Mouse (Mus musculus) embryonic facial prominence, embryonic 12.5 days (tissue): ENCODE data around the gene Ank. TPM values are rescaled to one million over a fixed set of nuclear protein-coding genes. Genes with fewer than 3 reads are reported as not detected.

Source experiments
- ATAC-seq: fragments of 200-750 bp; cut with Nextera tagmentation; 2 replicates; pipeline ENCODE4 v1.8.0; 2017; ENCODE audit not compliant: insufficient number of reproducible peaks, insufficient read depth, low FRiP score, low TSS enrichment
- H3K27ac ChIP-seq: fragments of 300-500 bp; sonication (generic); 2 replicates; pipeline ENCODE4 v1.5.1; 2016; ENCODE audit warnings: mild to moderate bottlenecking
- H3K27me3 ChIP-seq: fragments of 300-500 bp; sonication (generic); 2 replicates; pipeline ENCODE4 v1.6.1; 2016; ENCODE audit warnings: mild to moderate bottlenecking, moderate library complexity
- H3K36me3 ChIP-seq: fragments of 300-500 bp; sonication (generic); 2 replicates; pipeline ENCODE4 v1.6.1; 2016; ENCODE audit warnings: mild to moderate bottlenecking
- H3K4me1 ChIP-seq: fragments of 300-500 bp; sonication (generic); 2 replicates; pipeline ENCODE4 v1.6.1; 2016
- H3K4me2 ChIP-seq: fragments of 300-500 bp; sonication (generic); replicated peaks from 2 replicates; pipeline ENCODE4 v1.6.1; 2016; ENCODE audit warnings: mild to moderate bottlenecking, moderate library complexity
- H3K4me3 ChIP-seq: fragments of 300-500 bp; sonication (generic); 2 replicates; pipeline ENCODE4 v1.5.1; 2016; ENCODE audit warnings: mild to moderate bottlenecking
- H3K9ac ChIP-seq: fragments of 300-500 bp; sonication (generic); 2 replicates; pipeline ENCODE4 v1.6.1; 2016; ENCODE audit warnings: mild to moderate bottlenecking, moderate library complexity
- H3K9me3 ChIP-seq: fragments of 300-500 bp; sonication (generic); 2 replicates; pipeline ENCODE4 v1.6.1; 2016; ENCODE audit warnings: mild to moderate bottlenecking, moderate library complexity
- WGBS: fragments of 180-500 bp; shearing (Covaris S2); methylation state at CpG from one replicate; pipeline ENCODE4 v1.1.7; 2016; 5-methylcytosine and 5-hydroxymethylcytosine counted together
- polyA plus RNA-seq: library from polyadenylated mRNA; unstranded; fragments of >200 nt; fragmentation: Nextera tagmentation; extraction: Ambion mirVana; gene quantifications from 2 replicates; pipeline ENCODE4 v1.2.1, GENCODE M21; 2016

Gene Ank
- polyA plus RNA-seq, 1 experiment from 2014 or later = 9.7 TPM

- H3K9me3 ChIP-seq = no peaks in the 10 kb centered on the region
- no peak overlapping the region for H3K4me2 ChIP-seq
- WGBS = 72% methylated on average over 3 of the region's 3 CpGs
- no peak overlapping the region for H3K27ac ChIP-seq
- H3K27me3 ChIP-seq = no peaks in the 10 kb centered on the region
- peaks cover 15% of the 10 kb centered on the region for H3K4me1 ChIP-seq
- H3K36me3 ChIP-seq = peaks cover 30% of the 10 kb centered on the region; the same call in 1 of the 2 replicates
- no peak overlapping the region for H3K9ac ChIP-seq
- H3K4me3 ChIP-seq = no peak overlapping the region
- no peak for ATAC-seq
Measured at GRCm38 (mm10) chr15:27596463-27597140, 130.1 kb downstream of the Ank start.

- no peak overlapping the region for H3K9ac ChIP-seq
- H3K27me3 ChIP-seq = no peaks in the 10 kb centered on the region
- 83% methylated on average over 4 of the region's 4 CpGs for WGBS
- ATAC-seq = no peak
- H3K27ac ChIP-seq = no peak overlapping the region
- no peak overlapping the region for H3K4me2 ChIP-seq
- peaks cover 30% of the 10 kb centered on the region; the same call in 1 of the 2 replicates for H3K36me3 ChIP-seq
- H3K4me3 ChIP-seq = no peak overlapping the region
- no peaks in the 10 kb centered on the region for H3K9me3 ChIP-seq
- H3K4me1 ChIP-seq = peaks cover 15% of the 10 kb centered on the region
Measured at GRCm38 (mm10) chr15:27597516-27597915, 131.0 kb downstream of the Ank start.

- Histone ChIP-seq H3K27me3 (no peaks in the 10 kb centered on the region), H3K9me3 (no peaks in the 10 kb centered on the region), H3K4me3 (no peak overlapping the region), H3K9ac (no peak overlapping the region), H3K4me2 (no peak overlapping the region), H3K4me1 (peaks cover 15% of the 10 kb centered on the region), H3K36me3 (peaks cover 24% of the 10 kb centered on the region; the same call in 1 of the 2 replicates), H3K27ac (no peak overlapping the region)
- WGBS = 89% methylated on average over 13 of the region's 13 CpGs
- peak; percentile 24; the same call in 1 of the 2 replicates for ATAC-seq
Measured at GRCm38 (mm10) chr15:27598786-27599385, 132.4 kb downstream of the Ank start.

GRCm38 (mm10) chr15:27600524-27600923 lies 134.0 kb downstream of the Ank start:
- ATAC-seq = no peak
- H3K27me3 ChIP-seq = no peaks in the 10 kb centered on the region
- WGBS = 86% methylated on average over 5 of the region's 5 CpGs

GRCm38 (mm10) chr15:27604558-27604957 lies 138.1 kb downstream of the Ank start:
- Histone ChIP-seq H3K9me3 (no peaks in the 10 kb centered on the region), H3K4me1 (no peaks in the 10 kb centered on the region), H3K9ac (no peak overlapping the region), H3K27ac (no peak overlapping the region), H3K27me3 (no peaks in the 10 kb centered on the region), H3K4me3 (no peak overlapping the region), H3K4me2 (no peak overlapping the region), H3K36me3 (peaks cover 32% of the 10 kb centered on the region)
- 94% methylated on average over 3 of the region's 3 CpGs for WGBS
- no peak for ATAC-seq

More at GRCm38 (mm10) chr15:27600524-27600923, 134.0 kb downstream of the Ank start:
- H3K9ac ChIP-seq = no peak overlapping the region
- peaks cover 8% of the 10 kb centered on the region for H3K4me1 ChIP-seq
- H3K27ac ChIP-seq = no peak overlapping the region
- peaks cover 26% of the 10 kb centered on the region for H3K36me3 ChIP-seq
- H3K9me3 ChIP-seq = no peaks in the 10 kb centered on the region
- no peak overlapping the region for H3K4me2 ChIP-seq
- no peak overlapping the region for H3K4me3 ChIP-seq

GRCm38 (mm10) chr15:27605252-27605651 lies 138.8 kb downstream of the Ank start:
- no peaks in the 10 kb centered on the region for H3K9me3 ChIP-seq
- H3K9ac ChIP-seq = no peak overlapping the region
- no peaks in the 10 kb centered on the region for H3K4me1 ChIP-seq
- H3K36me3 ChIP-seq = peaks cover 30% of the 10 kb centered on the region
- H3K4me3 ChIP-seq = no peak overlapping the region
- WGBS = 76% methylated on average over 3 of the region's 3 CpGs
- H3K27me3 ChIP-seq = no peaks in the 10 kb centered on the region
- H3K27ac ChIP-seq = no peak overlapping the region
- no peak overlapping the region for H3K4me2 ChIP-seq
- ATAC-seq = no peak

- Histone ChIP-seq H3K36me3 (peaks cover 19% of the 10 kb centered on the region), H3K4me2 (no peak overlapping the region), H3K27me3 (no peaks in the 10 kb centered on the region), H3K9ac (no peak overlapping the region), H3K27ac (no peak overlapping the region), H3K9me3 (no peaks in the 10 kb centered on the region), H3K4me3 (no peak overlapping the region), H3K4me1 (no peaks in the 10 kb centered on the region)
- 86% methylated on average over 4 of the region's 4 CpGs for WGBS
- no peak for ATAC-seq
Measured at GRCm38 (mm10) chr15:27609554-27609953, 143.1 kb downstream of the Ank start.

- WGBS = 50% methylated on average over 6 of the region's 6 CpGs
- peak; percentile 47; the same call in 1 of the 2 replicates for ATAC-seq
- H3K36me3 ChIP-seq = peaks cover 20% of the 10 kb centered on the region
Measured at GRCm38 (mm10) chr15:27612533-27613221, 146.2 kb downstream of the Ank start.

GRCm38 (mm10) chr15:27613255-27613654 lies 146.8 kb downstream of the Ank start:
- H3K36me3 ChIP-seq = peaks cover 19% of the 10 kb centered on the region

More at GRCm38 (mm10) chr15:27612533-27613221, 146.2 kb downstream of the Ank start:
- no peak overlapping the region for H3K9ac ChIP-seq
- H3K9me3 ChIP-seq = no peaks in the 10 kb centered on the region
- H3K27ac ChIP-seq = no peak overlapping the region
- no peak overlapping the region for H3K4me3 ChIP-seq
- no peaks in the 10 kb centered on the region for H3K4me1 ChIP-seq
- no peak overlapping the region for H3K4me2 ChIP-seq
- no peaks in the 10 kb centered on the region for H3K27me3 ChIP-seq

GRCm38 (mm10) chr15:27616159-27616558 lies 149.7 kb downstream of the Ank start:
- H3K27me3 ChIP-seq = no peaks in the 10 kb centered on the region
- peaks cover 12% of the 10 kb centered on the region for H3K36me3 ChIP-seq
- no peaks in the 10 kb centered on the region for H3K9me3 ChIP-seq
- no peak overlapping the region for H3K27ac ChIP-seq
- no peak for ATAC-seq
- no peak overlapping the region for H3K4me2 ChIP-seq
- H3K4me3 ChIP-seq = no peak overlapping the region
- no peak overlapping the region for H3K9ac ChIP-seq
- H3K4me1 ChIP-seq = no peaks in the 10 kb centered on the region
- 83% methylated on average over 4 of the region's 4 CpGs for WGBS

More at GRCm38 (mm10) chr15:27613255-27613654, 146.8 kb downstream of the Ank start:
- no peaks in the 10 kb centered on the region for H3K9me3 ChIP-seq
- H3K4me2 ChIP-seq = no peak overlapping the region
- no peak overlapping the region for H3K4me3 ChIP-seq
- WGBS = 93% methylated on average over 4 of the region's 4 CpGs
- no peak overlapping the region for H3K27ac ChIP-seq
- ATAC-seq = no peak
- no peaks in the 10 kb centered on the region for H3K4me1 ChIP-seq
- H3K27me3 ChIP-seq = no peaks in the 10 kb centered on the region
- no peak overlapping the region for H3K9ac ChIP-seq

- Histone ChIP-seq H3K4me1 (no peaks in the 10 kb centered on the region), H3K36me3 (peaks cover 16% of the 10 kb centered on the region), H3K9me3 (no peaks in the 10 kb centered on the region), H3K9ac (no peak overlapping the region), H3K4me2 (no peak overlapping the region), H3K4me3 (no peak overlapping the region), H3K27ac (no peak overlapping the region), H3K27me3 (no peaks in the 10 kb centered on the region)
- WGBS = 67% methylated on average over 3 of the region's 3 CpGs
- ATAC-seq = no peak
Measured at GRCm38 (mm10) chr15:27617227-27617626, 150.8 kb downstream of the Ank start.
